Comparison of ENCODE assay signal across 17 mouse cellular contexts in genomic region chr6:143532380-143532779, GRCm38 (mm10).
DNase-seq lines count a peak whose midpoint lies in the region; ATAC-seq lines count a peak whose summit lies in the region.
"Had no signal": no experiment of that assay in that cellular context is flagged by ENCODE, and none has a peak within 500 bp of the region (broad histone marks: within the 10 kb centered on the region; RNA-seq: fewer than 3 reads in every experiment).

No protein-coding gene starts in this region.

- ATAC-seq in embryonic facial prominence, embryonic 12.5 days (ENCODE audit: insufficient number of reproducible peaks, insufficient read depth, low FRiP score, low TSS enrichment): no peak
- ATAC-seq in limb, embryonic 12.5 days (ENCODE audit: insufficient number of reproducible peaks, insufficient read depth, low FRiP score, low TSS enrichment, low read depth): no peak
- ATAC-seq in granulocyte monocyte progenitor cell, adult 5-6 weeks (replicated peaks; ENCODE audit: poor library complexity, severe bottlenecking): no peak
- ATAC-seq: forebrain, embryonic 15.5 days; hindbrain, postnatal 0 days had no signal

- no peaks in the 10 kb centered on the region for H3K36me3 ChIP-seq in embryonic facial prominence, embryonic 12.5 days
- no peaks in the 10 kb centered on the region for H3K36me3 ChIP-seq in limb, embryonic 12.5 days
- H3K36me3 ChIP-seq: forebrain, embryonic 15.5 days; heart, embryonic 12.5 days; hindbrain, embryonic 12.5 days had no signal

- no peaks in the 10 kb centered on the region for H3K9me3 ChIP-seq in embryonic facial prominence, embryonic 12.5 days
- 0 out of 2 replicates have a peak, but pooled peaks cover 5% of the 10 kb centered on the region for H3K9me3 ChIP-seq in limb, embryonic 12.5 days
- H3K9me3 ChIP-seq: forebrain, embryonic 15.5 days; hindbrain, embryonic 12.5 days had no signal

- H3K27ac ChIP-seq in embryonic facial prominence, embryonic 12.5 days: 0 out of 2 replicates have a peak overlapping the region, but pooled peaks have one; percentile 78
- peak overlapping the region; percentile 93 for H3K27ac ChIP-seq in limb, embryonic 12.5 days
- H3K27ac ChIP-seq: forebrain, embryonic 15.5 days; hindbrain, postnatal 0 days had no signal

- no peak overlapping the region for H3K4me3 ChIP-seq in embryonic facial prominence, embryonic 12.5 days
- H3K4me3 ChIP-seq in limb, embryonic 12.5 days (replicated peaks): no peak overlapping the region
- H3K4me3 ChIP-seq: forebrain, embryonic 15.5 days; heart, embryonic 12.5 days; hindbrain, embryonic 12.5 days had no signal

- no peak overlapping the region for H3K4me2 ChIP-seq in embryonic facial prominence, embryonic 12.5 days (replicated peaks)
- H3K4me2 ChIP-seq in limb, embryonic 12.5 days: no peak overlapping the region
- H3K4me2 ChIP-seq: forebrain, embryonic 15.5 days; heart, embryonic 12.5 days; hindbrain, embryonic 12.5 days had no signal

- 88% methylated on average over 12 of the region's 12 CpGs for WGBS in embryonic facial prominence, embryonic 12.5 days
- 85% methylated on average over 12 of the region's 12 CpGs for WGBS in limb, embryonic 12.5 days

- DNase-seq in embryo, embryonic 11 days: peak; percentile 9
- DNase-seq in embryo, embryonic 9.5 days (ENCODE audit: extremely low spot score): no peak
- DNase-seq in 3134 (ENCODE audit: extremely low read depth, insufficient read length, low spot score): peak; percentile 15
- no peak for DNase-seq in gastrocnemius, postnatal 4 days (ENCODE audit: low spot score in 2 of 2)
- no peak for DNase-seq in cerebellum, adult 18-20 months
- DNase-seq: adrenal gland, adult 8-10 months; adrenal gland, postnatal 36 days; cerebellum, adult 8-10 months; cerebellum, postnatal 14 days; heart, postnatal 36 days had no signal

- H3K27me3 ChIP-seq in embryonic facial prominence, embryonic 12.5 days: no peaks in the 10 kb centered on the region
- no peaks in the 10 kb centered on the region for H3K27me3 ChIP-seq in limb, embryonic 12.5 days
- H3K27me3 ChIP-seq: heart, embryonic 12.5 days; hindbrain, embryonic 12.5 days had no signal

- no peak overlapping the region for H3K9ac ChIP-seq in embryonic facial prominence, embryonic 12.5 days
- no peak overlapping the region for H3K9ac ChIP-seq in limb, embryonic 12.5 days (replicated peaks)
- H3K9ac ChIP-seq: forebrain, embryonic 15.5 days; heart, embryonic 12.5 days; hindbrain, embryonic 12.5 days had no signal

- peaks cover 13% of the 10 kb centered on the region for H3K4me1 ChIP-seq in embryonic facial prominence, embryonic 12.5 days
- peaks cover 45% of the 10 kb centered on the region for H3K4me1 ChIP-seq in limb, embryonic 12.5 days (replicated peaks)

Comparison
In these comparisons a context has a peak if more than half of its experiments do, and no peak if none do; other contexts are left out.
1. DNase-seq: peak in embryo, embryonic 11 days (single experiment) and 3134 (single experiment); none in embryo, embryonic 9.5 days (single experiment), gastrocnemius, postnatal 4 days (0 of 2) and cerebellum, adult 18-20 months (0 of 2).